Mouse (Mus musculus) limb, embryonic 10.5 days (tissue): ENCODE results near the gene Chchd6. TPM values are rescaled to one million over a fixed set of nuclear protein-coding genes. Genes with fewer than 3 reads are reported as not detected.
A peak's percentile ranks its signal among the peaks of the same experiment; 100 is the strongest.

ENCODE experiments used
- DNase-seq: peaks from one replicate; pipeline ENCODE4 v3.0.0-alpha.2; 2017; ENCODE audit warnings: low spot score
- H3K27ac ChIP-seq: fragments of 300-500 bp; sonication (generic); 2 replicates; pipeline ENCODE4 v1.5.1; 2016; ENCODE audit warnings: mild to moderate bottlenecking
- H3K27me3 ChIP-seq: fragments of 300-500 bp; sonication (generic); 2 replicates; pipeline ENCODE4 v1.6.1; 2016; ENCODE audit warnings: low read depth, mild to moderate bottlenecking; ENCODE audit not compliant: poor library complexity, severe bottlenecking
- H3K36me3 ChIP-seq: fragments of 300-500 bp; sonication (generic); 2 replicates; pipeline ENCODE4 v1.6.1; 2016; ENCODE audit warnings: mild to moderate bottlenecking, moderate library complexity
- H3K4me1 ChIP-seq: fragments of 300-500 bp; sonication (generic); 2 replicates; pipeline ENCODE4 v1.6.1; 2016
- H3K4me3 ChIP-seq: fragments of 300-500 bp; sonication (generic); 2 replicates; pipeline ENCODE4 v1.5.1; 2016; ENCODE audit warnings: mild to moderate bottlenecking, moderate library complexity
- H3K9me3 ChIP-seq: fragments of 300-500 bp; sonication (generic); replicated peaks from 2 replicates; pipeline ENCODE4 v1.6.1; 2016; ENCODE audit warnings: mild to moderate bottlenecking
- WGBS: fragments of 180-500 bp; shearing (Covaris S2); methylation state at CpG from one replicate; pipeline ENCODE4 v1.1.7; 2016; 5-methylcytosine and 5-hydroxymethylcytosine counted together
- polyA plus RNA-seq: library from polyadenylated mRNA; unstranded; fragments of >200 nt; fragmentation: Nextera tagmentation; extraction: Ambion mirVana; gene quantifications from 2 replicates; pipeline ENCODE4 v1.2.1, GENCODE M21; 2016

The Chchd6 gene
- polyA plus RNA-seq, 1 experiment from 2014 or later = 68.8 TPM

DNA sequence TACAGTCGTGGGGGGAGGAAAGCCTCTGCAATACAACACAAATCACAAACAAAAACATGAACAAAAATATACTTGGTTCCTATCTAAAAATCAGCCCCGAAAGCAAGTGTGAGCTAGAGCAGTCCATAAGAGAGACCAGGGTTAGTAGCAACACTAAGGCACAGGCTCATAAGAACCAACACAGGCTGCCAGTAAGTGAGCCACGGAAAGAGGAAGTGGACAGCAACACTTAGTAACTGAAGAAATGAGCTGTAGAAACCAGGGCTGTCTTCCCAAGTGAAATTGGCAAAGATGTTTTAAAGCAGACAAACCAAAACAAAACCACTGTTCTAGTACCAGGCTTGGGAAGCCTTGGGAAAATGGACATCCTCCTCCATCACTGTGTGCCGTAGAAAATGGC, 197.5 kb downstream of the Chchd6 start:
- Histone ChIP-seq H3K4me3 (no peak overlapping the region), H3K27ac (no peak overlapping the region), H3K4me1 (no peaks in the 10 kb centered on the region), H3K36me3 (no peaks in the 10 kb centered on the region), H3K9me3 (no peaks in the 10 kb centered on the region), H3K27me3 (no peaks in the 10 kb centered on the region)
- no peak for DNase-seq
- 89% methylated on average over 4 of the region's 4 CpGs for WGBS

DNA sequence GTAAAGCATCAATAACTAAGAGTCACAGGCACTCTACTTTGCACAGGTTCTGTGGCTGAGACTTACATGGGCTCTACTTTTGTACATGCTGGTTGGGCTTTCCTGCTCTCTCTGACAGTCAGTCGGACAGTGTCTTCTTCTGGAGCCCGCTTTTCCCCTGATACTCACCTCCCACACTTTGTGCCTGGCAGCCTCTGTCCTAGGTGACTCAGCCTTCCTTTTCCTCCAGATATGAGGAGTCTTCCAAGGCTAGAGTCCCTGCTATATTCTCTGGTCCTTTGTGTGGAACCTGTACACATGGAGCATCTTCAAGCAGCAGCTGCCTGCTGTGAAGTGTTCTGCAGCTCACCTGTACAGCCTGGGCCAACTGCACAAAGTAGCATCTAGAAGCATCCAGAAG, 201.6 kb downstream of the Chchd6 start:
- Histone ChIP-seq H3K27ac (no peak overlapping the region), H3K4me1 (no peaks in the 10 kb centered on the region), H3K36me3 (no peaks in the 10 kb centered on the region), H3K4me3 (no peak overlapping the region), H3K9me3 (no peaks in the 10 kb centered on the region), H3K27me3 (no peaks in the 10 kb centered on the region)
- WGBS = 92% methylated on average over 2 of the region's 2 CpGs
- no peak for DNase-seq

DNA sequence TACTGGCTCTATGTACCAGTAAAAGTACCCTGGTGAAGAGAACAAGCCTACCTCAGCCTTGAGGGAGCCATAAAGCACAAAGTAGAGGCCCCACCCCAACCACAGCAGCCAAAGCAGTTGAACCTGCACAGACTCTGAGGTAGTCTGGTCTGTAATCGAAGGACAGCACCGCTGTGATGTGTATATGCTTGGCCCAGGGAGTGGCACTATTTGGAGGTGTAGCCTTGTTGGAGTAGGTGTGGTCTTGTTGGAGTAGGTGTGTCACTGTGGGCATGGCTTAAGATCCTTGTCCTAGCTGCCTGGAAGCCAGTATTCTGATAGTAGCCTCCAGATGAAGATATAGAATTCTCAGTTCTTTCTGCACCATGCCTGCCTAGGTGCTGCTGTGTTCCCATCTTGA, 203.2 kb downstream of the Chchd6 start:
- H3K4me3 ChIP-seq = no peak overlapping the region
- H3K36me3 ChIP-seq = no peaks in the 10 kb centered on the region
- H3K27me3 ChIP-seq = no peaks in the 10 kb centered on the region
- no peak for DNase-seq
- no peak overlapping the region for H3K27ac ChIP-seq
- WGBS = 87% methylated on average over 2 of the region's 2 CpGs
- H3K4me1 ChIP-seq = no peaks in the 10 kb centered on the region
- H3K9me3 ChIP-seq = no peaks in the 10 kb centered on the region

DNA sequence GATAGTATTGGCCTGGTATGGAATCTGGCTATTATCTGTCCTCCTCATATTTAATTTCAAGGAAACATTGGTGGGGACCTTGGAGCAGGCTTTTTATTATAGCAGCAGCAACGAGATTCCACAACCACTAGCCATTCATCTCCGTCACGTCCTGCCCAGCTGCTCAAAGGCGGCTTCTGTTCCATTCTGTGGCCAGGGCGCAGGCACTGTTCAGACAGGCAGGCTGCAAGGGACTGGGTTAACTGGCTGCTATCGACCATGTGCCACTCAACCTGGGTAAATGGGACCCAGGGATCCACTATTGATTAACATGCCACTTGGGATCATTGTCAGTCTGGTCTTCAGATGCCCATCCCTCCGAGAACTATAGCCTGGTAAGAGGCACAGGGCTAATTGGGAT, 205.7 kb downstream of the Chchd6 start:
- H3K4me3 ChIP-seq = no peak overlapping the region
- no peaks in the 10 kb centered on the region for H3K9me3 ChIP-seq
- WGBS = 71% methylated on average over 7 of the region's 7 CpGs
- DNase-seq = no peak
- H3K4me1 ChIP-seq = no peaks in the 10 kb centered on the region
- no peak overlapping the region for H3K27ac ChIP-seq
- H3K36me3 ChIP-seq = no peaks in the 10 kb centered on the region
- H3K27me3 ChIP-seq = no peaks in the 10 kb centered on the region

DNA sequence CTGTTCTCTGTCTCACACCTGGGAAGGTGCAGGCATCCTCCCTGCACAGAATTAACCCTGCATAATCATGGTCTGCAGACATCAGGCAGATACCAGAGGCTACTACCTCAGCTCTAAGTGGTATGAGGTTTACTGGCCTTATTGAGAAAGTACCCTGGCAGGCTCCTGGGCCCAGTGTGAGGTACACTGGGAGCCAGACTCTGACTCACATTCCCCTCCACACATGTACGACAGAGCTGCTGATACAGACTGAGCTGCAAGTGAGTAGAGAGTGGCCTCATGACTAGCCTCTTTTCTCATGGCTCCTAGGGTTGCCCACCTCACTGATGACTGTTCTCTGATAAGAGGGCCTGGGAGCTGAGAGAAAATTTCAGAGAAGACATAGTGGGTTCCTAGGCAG, 208.5 kb downstream of the Chchd6 start:
- Histone ChIP-seq H3K27ac (no peak overlapping the region), H3K36me3 (no peaks in the 10 kb centered on the region), H3K4me1 (peaks cover 2% of the 10 kb centered on the region), H3K4me3 (no peak overlapping the region), H3K9me3 (no peaks in the 10 kb centered on the region), H3K27me3 (no peaks in the 10 kb centered on the region)
- 85% methylated on average over 1 of the region's 1 CpGs for WGBS
- no peak for DNase-seq

DNA sequence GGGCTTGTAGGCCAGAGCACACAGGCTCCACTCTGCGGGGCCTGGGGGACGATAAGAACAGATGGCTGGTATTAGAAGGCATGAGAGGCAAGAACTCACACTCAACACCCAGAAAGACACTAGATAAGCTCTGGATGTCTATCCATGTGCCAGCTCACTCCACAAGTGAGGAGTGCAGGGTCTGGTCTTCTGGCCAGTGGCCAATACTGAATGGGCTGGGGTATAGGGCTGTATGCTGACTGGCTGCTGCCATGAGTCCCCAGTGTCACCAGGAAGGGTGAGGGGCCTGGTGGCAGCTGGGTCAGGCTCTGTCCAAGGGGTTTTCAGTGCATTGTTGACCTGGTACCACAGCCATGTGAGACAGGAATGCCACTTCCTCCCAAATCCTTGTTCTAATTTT, 210.8 kb downstream of the Chchd6 start:
- H3K27ac ChIP-seq = no peak overlapping the region
- WGBS = 93% methylated on average over 2 of the region's 2 CpGs
- H3K4me1 ChIP-seq = peaks cover 10% of the 10 kb centered on the region
- no peaks in the 10 kb centered on the region for H3K27me3 ChIP-seq
- H3K9me3 ChIP-seq = no peaks in the 10 kb centered on the region
- no peak overlapping the region for H3K4me3 ChIP-seq
- no peak for DNase-seq
- H3K36me3 ChIP-seq = no peaks in the 10 kb centered on the region

DNA sequence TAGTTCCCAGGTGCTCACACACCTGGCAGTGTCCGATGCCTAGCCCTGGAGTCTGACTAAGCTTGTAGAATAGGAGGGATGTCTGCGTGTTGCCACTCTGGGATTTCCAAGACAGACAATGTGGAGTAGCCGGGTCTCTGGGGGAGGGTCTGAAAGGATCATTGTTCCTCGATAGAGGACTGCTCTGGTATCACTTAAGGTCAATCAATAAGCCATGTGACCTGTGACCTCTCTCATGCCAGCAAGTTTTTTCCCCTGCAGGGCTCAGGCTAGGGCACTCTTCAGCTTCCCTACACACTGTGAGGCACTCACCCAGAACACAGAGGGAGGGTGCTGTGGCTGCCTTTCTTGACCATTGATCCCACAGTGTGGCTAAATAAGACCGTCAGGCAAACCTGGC, 213.6 kb downstream of the Chchd6 start:
- WGBS = 47% methylated on average over 5 of the region's 5 CpGs
- no peak for DNase-seq

DNA sequence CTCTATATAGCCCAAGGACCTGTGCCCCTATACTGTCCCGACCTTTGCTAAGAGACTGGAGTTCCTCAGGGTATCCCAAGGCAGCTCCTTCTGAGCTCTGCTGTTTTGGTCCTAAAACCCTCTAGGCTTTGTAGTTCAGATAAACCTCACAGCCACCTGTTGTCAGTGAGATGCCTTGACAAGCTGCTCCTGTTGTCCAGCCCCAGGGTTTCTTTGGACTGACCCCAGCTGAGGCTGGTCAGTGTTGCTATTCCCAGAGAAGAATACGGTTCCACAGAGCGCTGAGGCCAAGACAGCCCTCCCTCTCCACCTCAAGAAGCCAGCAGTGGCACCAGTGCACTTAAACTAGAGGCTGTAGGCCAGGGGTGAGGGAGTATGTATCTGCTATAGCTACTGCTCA, 214.3 kb downstream of the Chchd6 start:
- no peaks in the 10 kb centered on the region for H3K27me3 ChIP-seq
- no peak for DNase-seq
- H3K36me3 ChIP-seq = no peaks in the 10 kb centered on the region
- H3K27ac ChIP-seq = no peak overlapping the region; the same call in 1 of the 2 replicates
- no peak overlapping the region for H3K4me3 ChIP-seq
- no peaks in the 10 kb centered on the region for H3K9me3 ChIP-seq
- H3K4me1 ChIP-seq = peaks cover 10% of the 10 kb centered on the region
- WGBS = 70% methylated on average over 3 of the region's 3 CpGs

More for the DNA sequence above, 213.6 kb downstream of the Chchd6 start:
- no peak overlapping the region for H3K4me3 ChIP-seq
- peaks cover 10% of the 10 kb centered on the region for H3K4me1 ChIP-seq
- H3K27me3 ChIP-seq = no peaks in the 10 kb centered on the region
- no peaks in the 10 kb centered on the region for H3K9me3 ChIP-seq
- H3K27ac ChIP-seq = no peak overlapping the region
- H3K36me3 ChIP-seq = no peaks in the 10 kb centered on the region

DNA sequence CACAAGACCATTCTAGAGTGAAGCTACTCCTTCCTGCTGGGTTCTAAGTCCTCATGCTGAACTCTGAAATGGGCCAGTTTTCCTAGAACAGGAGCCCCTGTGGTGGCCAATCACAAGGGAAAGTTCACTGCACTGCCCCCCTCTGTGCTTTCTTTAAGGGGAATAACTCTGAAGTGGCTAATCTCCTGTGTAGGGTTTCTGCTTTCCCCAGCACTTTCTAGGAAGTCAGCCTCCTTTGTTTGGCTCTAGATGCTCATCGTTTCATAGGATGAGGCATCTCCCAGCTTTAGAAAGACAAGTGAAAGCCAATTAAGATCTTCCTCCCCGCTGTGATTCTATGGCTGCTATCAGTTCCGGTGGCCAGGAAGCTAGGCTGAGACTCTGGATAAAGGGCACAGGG, 214.7 kb downstream of the Chchd6 start:
- H3K4me3 ChIP-seq = no peak overlapping the region
- no peaks in the 10 kb centered on the region for H3K9me3 ChIP-seq
- no peak for DNase-seq
- H3K36me3 ChIP-seq = no peaks in the 10 kb centered on the region
- WGBS = 54% methylated on average over 3 of the region's 3 CpGs
- no peaks in the 10 kb centered on the region for H3K27me3 ChIP-seq
- peaks cover 10% of the 10 kb centered on the region for H3K4me1 ChIP-seq
- H3K27ac ChIP-seq = no peak overlapping the region

DNA sequence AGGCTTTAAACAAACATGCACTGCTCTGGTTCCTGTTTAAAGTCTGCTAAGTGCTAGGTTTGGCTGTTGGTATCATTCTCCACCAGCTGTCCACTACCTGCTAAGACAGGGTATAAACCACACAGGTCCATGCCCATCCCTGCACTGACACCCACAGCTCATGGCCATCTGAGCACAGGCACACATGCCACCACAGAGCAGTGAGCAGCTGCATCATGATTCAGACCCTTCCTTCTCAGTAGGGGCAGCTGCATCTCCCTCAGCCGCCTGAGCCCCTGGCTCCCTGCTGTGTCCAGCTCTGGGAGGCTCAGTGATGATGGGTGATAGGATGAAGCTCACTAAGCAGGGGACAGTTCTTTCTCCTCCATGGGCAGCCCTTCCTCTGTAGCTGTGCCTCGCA, 217.2 kb downstream of the Chchd6 start:
- DNase-seq = no peak
- Histone ChIP-seq H3K4me1 (peaks cover 10% of the 10 kb centered on the region), H3K27ac (no peak overlapping the region), H3K4me3 (no peak overlapping the region), H3K36me3 (no peaks in the 10 kb centered on the region), H3K9me3 (no peaks in the 10 kb centered on the region), H3K27me3 (no peaks in the 10 kb centered on the region)
- WGBS = 66% methylated on average over 2 of the region's 2 CpGs

DNA sequence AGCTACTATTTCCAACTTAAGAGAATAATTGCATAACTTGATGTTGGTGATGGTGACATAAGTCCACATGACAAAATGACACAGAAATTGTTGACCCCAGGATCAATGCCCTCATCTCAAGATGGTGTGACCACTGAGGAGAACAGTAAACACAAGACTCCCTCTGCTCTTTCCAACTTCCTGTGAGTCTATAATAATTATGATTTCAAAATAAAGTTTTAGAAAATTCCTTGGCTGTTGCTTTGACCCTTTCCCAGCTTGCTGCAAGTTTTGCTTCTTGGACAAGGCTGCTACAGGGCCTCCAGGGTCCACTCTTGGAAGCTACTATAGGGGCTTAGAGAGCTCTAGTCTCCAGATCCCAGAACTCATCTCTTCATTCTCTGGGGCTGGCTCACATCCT, 226.6 kb downstream of the Chchd6 start:
- no peaks in the 10 kb centered on the region for H3K4me1 ChIP-seq
- H3K36me3 ChIP-seq = no peaks in the 10 kb centered on the region
- H3K4me3 ChIP-seq = no peak overlapping the region
- no peaks in the 10 kb centered on the region for H3K9me3 ChIP-seq
- no peak overlapping the region for H3K27ac ChIP-seq
- DNase-seq = no peak
- peaks cover 8% of the 10 kb centered on the region for H3K27me3 ChIP-seq

DNA sequence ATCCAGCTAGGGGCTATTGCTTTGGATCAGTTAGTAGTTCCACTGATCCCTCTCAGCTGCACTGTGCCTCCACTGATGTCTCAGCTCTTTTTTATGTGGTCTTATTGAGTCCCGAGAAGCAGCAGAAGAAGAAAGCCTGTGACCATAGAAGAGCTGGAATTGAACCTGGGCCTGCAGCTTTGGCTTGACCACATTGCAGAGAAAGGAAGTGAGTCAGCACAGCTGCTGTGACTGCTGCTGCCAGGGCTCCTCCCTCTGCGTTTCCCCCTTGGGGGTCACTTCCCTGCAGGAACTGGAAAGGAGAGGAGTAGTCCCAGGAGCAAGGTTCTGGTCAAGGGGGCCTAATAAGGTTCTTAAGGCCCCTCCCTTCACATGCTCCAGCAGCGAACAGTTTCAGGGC, 231.1 kb downstream of the Chchd6 start:
- Histone ChIP-seq H3K4me3 (no peak overlapping the region), H3K36me3 (no peaks in the 10 kb centered on the region), H3K27me3 (peaks cover 15% of the 10 kb centered on the region), H3K4me1 (peaks cover 34% of the 10 kb centered on the region), H3K9me3 (no peaks in the 10 kb centered on the region), H3K27ac (no peak overlapping the region)
- WGBS = 75% methylated on average over 3 of the region's 3 CpGs
- DNase-seq = no peak

DNA sequence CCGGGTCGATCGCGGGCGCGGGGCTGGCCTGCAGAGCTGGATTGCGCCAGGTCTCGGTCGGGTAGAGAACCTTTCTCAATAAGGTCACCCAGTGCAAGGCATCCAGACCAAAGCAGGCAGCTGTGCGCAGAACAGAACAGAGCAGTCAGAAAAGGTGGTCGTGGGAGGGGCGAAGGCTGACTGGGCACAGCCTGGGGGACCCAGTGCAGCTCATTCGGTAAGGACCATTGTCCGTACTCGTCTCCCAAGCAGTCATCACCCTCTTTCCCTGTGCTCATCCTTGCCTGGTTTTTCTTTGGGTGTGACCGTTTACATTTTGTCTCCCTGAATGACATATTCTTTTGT, 232.4 kb downstream of the Chchd6 start:
- WGBS = 8% methylated on average over 16 of the region's 16 CpGs
- H3K4me1 ChIP-seq = peaks cover 39% of the 10 kb centered on the region
- 0 out of 2 replicates have a peak, but pooled peaks cover 4% of the 10 kb centered on the region for H3K36me3 ChIP-seq
- peaks cover 15% of the 10 kb centered on the region for H3K27me3 ChIP-seq
- peak overlapping the region; percentile 96 for H3K27ac ChIP-seq
- DNase-seq = no peak
- peak overlapping the region; percentile 99 for H3K4me3 ChIP-seq
- no peaks in the 10 kb centered on the region for H3K9me3 ChIP-seq

DNA sequence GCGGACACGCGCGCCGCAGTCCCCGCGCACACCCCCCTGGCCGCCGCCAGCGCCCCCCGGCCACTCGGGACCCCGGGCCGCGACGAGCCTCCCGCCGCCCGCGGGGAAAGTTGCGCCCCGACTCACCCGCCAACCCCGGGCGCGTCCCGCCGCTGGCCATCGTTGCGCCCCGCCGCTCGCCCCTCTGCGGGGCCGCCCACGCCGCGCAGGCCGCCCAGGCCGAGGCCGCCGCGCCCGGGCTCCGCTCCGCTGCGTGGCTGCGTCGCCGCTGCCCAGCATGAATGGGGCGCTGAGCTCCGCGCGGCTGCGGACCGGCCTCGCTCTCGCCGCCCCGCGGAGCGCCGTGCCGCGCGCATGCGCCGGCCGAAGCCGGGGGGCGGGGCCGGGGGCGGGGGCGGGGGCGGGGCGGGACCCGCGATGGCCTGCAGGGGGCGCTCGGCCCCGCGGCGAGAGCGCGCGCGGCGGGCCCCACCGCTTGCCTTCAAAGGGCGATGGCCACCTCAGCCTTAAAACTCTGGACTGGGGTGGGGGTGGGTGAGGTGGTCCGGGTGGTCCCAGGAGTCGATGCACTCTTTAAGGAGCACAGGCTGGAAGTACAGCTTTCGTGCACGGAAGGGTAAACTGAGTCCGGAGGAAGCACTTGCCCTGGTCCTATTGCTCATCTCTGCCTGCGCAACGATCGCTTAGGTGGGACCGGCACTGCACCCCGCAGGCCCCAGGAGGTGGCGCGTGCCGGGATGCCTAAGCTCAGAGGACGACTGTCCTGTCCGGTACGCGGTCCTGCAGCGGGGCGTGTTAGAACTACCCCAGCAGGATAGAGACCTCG, 233.0 kb downstream of the Chchd6 start, which contains the start of gene Plxna1:
TSS of gene Plxna1 (minus strand) at position 340 of the 826 bp plus-strand sequence.
- Histone ChIP-seq H3K9me3 (no peaks in the 10 kb centered on the region), H3K27ac (peak within 1 kb of the TSS; percentile 96), H3K4me1 (peaks cover 39% of the 10 kb centered on the region), H3K4me3 (peak within 1 kb of the TSS; percentile 99), H3K27me3 (peaks cover 15% of the 10 kb centered on the region), H3K36me3 (peaks cover 6% of the 10 kb centered on the region)
- 3% methylated on average over 94 of the region's 110 CpGs for WGBS
- DNase-seq = peak; percentile 88
